Mouse (Mus musculus) frontal cortex, adult (tissue): ENCODE data around the gene Adm.
"Not testable (repeated sequence)": the region's sequence is repeated elsewhere in the genome, so short reads cannot be mapped to it uniquely, and the experiment has no call there.

Source experiments
- ATAC-seq: cut with Nextera tagmentation; 2 replicates; pipeline ENCODE4 v1.9.2; 2017; ENCODE audit warnings: mild to moderate bottlenecking, moderate library complexity, mixed read lengths; ENCODE audit not compliant: low TSS enrichment

The Adm gene

DNA sequence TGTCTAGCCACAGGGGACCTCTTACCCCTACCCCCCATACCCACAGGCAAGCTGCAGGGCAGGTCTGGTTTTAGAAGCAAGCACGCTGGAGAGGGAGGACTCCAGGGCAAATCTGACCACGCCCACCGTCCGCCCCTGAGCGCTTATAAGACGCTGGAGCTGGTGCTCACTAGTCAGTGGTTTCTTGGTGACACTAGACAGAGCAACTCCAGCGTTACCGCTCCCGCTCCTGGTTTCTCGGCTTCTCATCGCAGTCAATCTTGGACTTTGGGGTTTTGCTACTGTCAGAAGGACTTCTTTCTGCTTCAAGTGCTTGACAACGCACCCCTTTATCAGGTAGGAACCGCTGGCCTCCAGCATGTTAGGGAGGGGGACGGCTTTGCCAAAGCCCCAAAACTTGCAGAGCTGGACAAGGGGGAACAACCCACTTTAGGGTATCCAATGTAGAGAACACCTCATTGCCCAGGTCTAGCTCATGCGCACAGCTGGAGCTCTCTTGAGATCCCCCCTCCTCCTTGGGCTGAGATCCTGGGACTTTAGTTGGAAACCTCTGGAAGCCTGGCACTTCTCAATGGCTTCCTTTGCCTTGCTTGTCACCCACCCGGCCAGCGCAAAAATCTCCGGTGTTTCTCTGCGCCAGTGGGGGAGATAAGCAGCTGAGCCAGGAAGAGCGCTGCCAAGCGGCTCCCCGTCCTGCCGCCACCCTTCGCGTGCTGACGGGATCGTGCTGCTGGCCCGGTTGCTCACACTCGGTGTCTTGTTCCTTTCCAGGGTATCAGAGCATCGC, at the start of gene Adm:
Gene Adm (plus strand): TSS at position 176 of the 787 bp plus-strand sequence.
- peak; percentile 41 for ATAC-seq

GRCm38 (mm10) chr7:110583705-110584104, 43.8 kb upstream of the Adm start:
- no peak for ATAC-seq

DNA sequence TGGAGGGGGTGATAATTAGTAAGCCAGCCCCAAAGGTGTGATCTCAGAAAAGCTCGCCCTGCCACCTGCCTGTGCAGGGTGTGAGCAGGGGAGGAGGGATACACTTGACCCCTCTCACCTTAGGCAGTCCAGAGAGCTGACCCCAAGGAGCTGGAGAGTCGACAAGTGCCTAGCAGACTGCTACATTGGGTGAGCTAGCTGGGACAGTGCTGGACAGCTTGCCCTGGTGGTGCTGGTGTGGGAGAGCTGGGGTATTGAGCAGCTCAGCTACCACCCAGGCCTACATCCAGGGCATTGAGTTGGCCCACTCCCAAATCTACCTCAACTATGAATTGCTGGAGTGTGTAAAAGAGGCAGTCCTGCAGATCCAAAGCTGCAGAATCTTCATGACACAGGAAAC, 43.3 kb upstream of the Adm start:
- ATAC-seq = no peak

GRCm38 (mm10) chr7:110585250-110585649, 42.2 kb upstream of the Adm start:
- ATAC-seq = no peak

GRCm38 (mm10) chr7:110587721-110588120, 39.7 kb upstream of the Adm start:
- ATAC-seq = no peak

GRCm38 (mm10) chr7:110593991-110594390, 33.5 kb upstream of the Adm start:
- not testable (repeated sequence) for ATAC-seq

- no peak for ATAC-seq
Observed at GRCm38 (mm10) chr7:110597141-110597540, 30.3 kb upstream of the Adm start.

DNA sequence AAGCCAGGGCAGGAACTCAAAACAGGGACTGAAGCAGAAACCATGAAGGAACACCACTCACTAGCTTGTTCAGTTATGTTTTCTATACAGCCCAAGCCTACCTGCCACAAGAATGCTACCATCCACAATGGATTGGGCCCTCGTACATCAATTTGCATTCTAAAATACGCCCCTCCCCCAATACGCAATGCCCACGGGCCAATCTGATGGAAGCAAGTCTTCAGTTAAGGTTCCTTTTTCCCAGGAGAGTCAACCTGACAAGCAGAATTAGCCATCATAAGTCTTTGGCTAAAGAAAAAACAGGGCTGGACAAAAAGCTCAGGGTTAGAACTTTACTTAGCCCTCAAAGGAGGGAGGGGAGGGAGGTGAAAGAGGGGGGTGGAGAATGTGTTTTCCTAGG, 22.0 kb upstream of the Adm start:
- no peak for ATAC-seq

DNA sequence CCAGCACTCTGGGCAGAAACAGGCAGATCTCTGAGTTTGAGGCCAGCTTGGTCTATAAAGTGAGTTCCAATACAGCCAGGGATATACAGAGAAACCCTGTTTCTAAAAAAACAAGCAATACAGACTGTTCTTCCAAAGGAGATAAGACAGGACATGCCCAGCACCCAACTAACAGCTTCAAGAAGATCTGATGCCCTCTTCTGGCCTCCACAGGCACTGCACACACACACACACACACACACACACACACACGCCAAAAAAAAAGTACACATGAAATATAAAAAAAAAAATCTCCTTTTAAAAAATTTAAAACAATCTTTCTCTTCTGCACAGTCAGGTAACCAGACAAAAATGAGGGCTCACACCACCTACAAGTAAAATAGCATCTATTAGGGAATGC, 20.6 kb upstream of the Adm start:
- no peak for ATAC-seq

- peak; percentile 14; the same call in 1 of the 2 replicates for ATAC-seq
Observed at GRCm38 (mm10) chr7:110613381-110614132, 13.9 kb upstream of the Adm start.

DNA sequence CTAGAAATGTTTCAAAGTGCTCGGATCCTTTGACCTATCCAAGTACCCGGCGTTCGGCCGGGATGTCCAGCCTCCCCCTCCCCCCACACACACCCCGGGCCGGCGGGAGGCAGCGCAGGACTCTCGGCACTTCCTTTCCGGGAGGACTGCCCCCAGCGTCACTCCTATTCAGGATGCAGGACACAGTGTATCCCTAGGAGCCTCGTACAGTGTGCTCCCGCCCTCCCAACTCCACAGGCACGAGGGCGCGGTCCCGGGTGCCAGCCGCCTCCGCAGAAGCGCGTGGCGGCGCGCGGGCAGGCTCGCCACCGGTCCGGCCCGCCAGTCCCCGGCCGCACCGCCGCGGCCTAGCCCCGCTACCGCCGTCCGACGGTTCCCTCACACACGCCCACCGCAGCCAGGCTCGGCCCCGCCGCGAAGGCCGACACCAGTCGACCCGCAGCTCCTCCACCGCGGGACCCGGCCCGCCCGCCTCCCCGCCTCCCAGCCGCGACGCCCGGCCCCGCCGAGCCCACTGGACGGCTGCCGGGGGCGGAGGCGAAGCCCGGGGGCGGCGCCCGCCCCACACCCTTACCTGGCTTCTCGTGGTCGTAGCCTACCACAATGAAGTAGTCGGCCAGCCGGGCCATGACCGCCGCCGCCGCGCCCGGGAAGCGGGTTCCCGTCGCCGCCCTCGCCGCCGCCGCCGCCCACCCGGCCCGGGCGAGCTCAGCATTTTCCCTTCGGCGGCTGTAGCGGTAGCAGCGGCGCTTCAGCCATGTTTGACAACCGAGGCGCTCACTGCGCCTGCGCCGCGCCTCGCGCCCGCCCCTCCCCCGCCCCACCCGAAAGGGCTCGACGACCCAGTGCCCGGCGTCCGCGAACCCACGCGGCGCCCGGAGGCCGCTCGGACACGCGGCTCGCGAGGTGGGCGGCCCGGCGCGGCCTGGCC, 13.1 kb upstream of the Adm start, which contains the start of gene Sbf2:
Gene Sbf2 (minus strand): TSS at position 790 of the 931 bp plus-strand sequence.
- peak; percentile 90 for ATAC-seq

DNA sequence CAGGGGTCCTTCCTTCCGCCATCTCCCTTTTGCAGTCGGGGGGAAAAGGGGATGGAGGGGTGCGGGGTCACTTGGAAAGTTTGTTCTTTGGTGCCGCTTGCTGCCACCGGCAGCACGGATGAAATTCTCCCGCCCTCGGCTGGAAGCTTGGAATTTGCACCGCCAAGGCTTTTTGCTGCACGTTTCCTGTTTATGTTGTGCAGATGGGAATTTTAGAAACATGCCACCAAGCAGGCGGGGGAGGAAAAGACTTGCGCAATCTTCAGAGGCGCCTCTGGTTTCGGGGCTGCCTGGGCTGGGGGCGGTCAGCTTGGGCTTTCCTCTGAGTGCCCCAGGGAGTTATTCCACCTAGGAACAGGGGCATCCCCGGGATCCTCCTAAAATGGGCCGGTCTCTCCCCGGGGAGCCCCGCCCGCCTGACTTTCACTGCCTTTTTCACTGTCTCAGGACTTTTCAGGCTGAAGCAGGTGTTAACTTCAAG, 12.3 kb upstream of the Adm start:
- ATAC-seq = peak; percentile 36; the same call in 1 of the 2 replicates

GRCm38 (mm10) chr7:110615792-110616191, 11.7 kb upstream of the Adm start:
- ATAC-seq = no peak

DNA sequence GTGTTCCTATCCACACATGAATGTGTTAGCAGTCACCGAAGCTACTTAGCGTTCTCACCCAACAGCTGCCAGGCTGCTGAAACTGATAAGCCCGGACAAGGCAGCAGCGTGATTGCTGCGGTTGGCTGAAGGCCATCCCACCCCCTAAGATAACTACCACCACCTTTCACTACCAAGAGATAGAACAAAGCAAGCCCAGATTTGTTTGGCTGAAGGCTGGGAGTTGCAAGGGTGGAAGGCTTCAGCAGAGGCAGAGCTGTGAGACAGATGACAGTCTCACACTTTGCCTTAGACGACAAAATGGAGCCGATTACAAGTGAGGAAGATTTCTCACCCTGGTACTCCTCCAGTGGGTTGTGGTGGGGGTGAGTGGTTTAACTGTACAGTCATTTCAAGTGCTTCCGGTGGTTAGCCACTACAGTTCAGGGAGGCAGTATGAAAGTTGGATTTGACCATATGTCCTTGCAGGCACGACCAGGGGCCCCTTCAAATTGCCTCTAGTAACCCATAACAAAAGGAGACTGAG, 8.3 kb upstream of the Adm start:
- no peak for ATAC-seq

- no peak for ATAC-seq
Observed at GRCm38 (mm10) chr7:110624067-110624466, 3.4 kb upstream of the Adm start.

DNA sequence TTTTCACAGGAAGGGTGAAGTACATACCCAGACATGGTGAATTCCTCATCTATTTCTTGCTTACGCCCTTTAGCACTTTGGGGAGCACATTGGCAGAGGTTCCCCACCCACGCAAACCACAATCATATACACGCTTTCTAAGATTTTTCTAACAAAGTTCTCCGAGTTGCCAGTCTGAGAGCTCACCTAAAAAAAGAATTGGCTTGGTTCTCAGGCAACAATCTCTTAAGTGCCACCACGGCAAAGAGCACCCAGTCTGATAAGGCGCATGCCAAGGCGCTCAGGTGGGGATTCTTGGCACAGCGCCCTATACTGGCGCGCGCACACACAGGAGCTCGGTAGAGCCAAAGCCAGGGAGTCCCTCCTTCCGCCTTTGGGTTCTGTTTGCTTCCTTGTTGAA, 2.5 kb upstream of the Adm start:
- no peak for ATAC-seq

DNA sequence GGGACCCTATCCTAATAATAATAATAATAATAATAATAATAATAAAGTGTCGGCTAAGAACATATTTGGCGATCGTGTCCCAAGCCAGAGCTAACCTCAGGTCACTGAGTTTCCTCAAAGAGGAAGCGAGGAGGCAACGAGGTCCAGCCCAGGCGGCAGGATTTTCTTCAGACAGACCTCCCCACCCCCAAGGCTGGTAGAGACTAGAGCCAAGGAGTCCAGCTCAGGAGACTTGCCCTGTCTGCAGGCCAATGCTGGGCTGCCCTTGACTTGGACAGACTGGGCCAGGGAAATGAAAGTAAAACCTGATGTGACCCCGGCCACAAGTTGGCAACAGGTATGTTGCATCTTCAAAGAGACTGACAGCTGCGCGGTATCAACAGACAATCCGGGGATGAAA, 2.0 kb upstream of the Adm start:
- no peak for ATAC-seq

- no peak for ATAC-seq
Observed at GRCm38 (mm10) chr7:110626186-110627098, 1.0 kb upstream of the Adm start.

DNA sequence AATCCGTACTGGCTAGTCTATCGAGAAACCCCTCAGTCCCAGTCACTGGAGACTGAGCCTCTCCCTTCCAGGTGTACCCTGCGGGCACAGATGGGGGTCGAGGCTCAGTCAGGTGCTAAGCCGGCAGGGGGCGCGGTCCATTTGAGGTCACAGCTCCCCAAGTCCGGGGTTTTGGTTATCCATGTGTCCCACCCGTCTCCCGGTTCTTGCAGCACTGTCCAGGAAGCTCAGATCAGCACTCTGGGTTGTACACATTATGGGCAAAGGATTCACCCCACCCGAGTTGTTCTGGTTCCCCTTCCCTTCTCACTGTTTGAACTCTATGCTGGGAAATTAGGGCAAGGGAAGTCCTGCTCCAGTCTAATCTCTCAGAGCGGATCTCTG, 370 bp upstream of the Adm start:
- ATAC-seq = no peak

DNA sequence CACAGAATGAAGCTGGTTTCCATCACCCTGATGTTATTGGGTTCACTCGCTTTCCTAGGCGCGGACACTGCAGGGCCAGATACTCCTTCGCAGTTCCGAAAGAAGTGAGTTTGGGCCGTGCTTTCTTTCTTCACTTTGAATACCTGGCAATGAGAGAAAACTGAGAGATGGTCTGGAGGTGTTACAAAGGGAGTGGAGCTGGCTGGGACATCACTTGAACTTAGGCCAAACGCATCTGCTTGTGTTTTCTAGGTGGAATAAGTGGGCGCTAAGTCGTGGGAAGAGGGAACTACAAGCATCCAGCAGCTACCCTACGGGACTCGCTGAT, 776 bp downstream of the Adm start:
- no peak for ATAC-seq
